Mouse (Mus musculus) frontal cortex, postnatal 25 days (tissue): ENCODE measurements around the gene Rbbp8nl.

ENCODE experiments used
- DNase-seq, 2 experiments: peaks; one replicate each; pipeline ENCODE4 v3.0.0; 2022; ENCODE audit warnings: low spot score in 2 of 2

Rbbp8nl gene

GRCm38 (mm10) chr2:180257963-180258865 is 31.5 kb downstream of the Rbbp8nl start:
- DNase-seq: no peak

GRCm38 (mm10) chr2:180257001-180257521 is 32.6 kb downstream of the Rbbp8nl start, which contains the start of gene Rps21:
TSS of gene Rps21 (plus strand) at chr2:180257377.
- DNase-seq: peak; percentile 86 to 93

- no peak for DNase-seq
Measured at GRCm38 (mm10) chr2:180256296-180257000, 33.2 kb downstream of the Rbbp8nl start.

- no peak for DNase-seq
Measured at GRCm38 (mm10) chr2:180255701-180256100, 34.0 kb downstream of the Rbbp8nl start.

GRCm38 (mm10) chr2:180254436-180255209 is 35.1 kb downstream of the Rbbp8nl start:
- DNase-seq: no peak

- no peak for DNase-seq
Measured at GRCm38 (mm10) chr2:180251838-180252237, 37.8 kb downstream of the Rbbp8nl start.

GRCm38 (mm10) chr2:180250930-180251611 is 38.6 kb downstream of the Rbbp8nl start:
- DNase-seq: peak; percentile 57 to 67

GRCm38 (mm10) chr2:180248947-180249660 is 40.6 kb downstream of the Rbbp8nl start:
- DNase-seq: no peak

GRCm38 (mm10) chr2:180247916-180248315 is 41.8 kb downstream of the Rbbp8nl start:
- no peak for DNase-seq

- DNase-seq: no peak
Measured at GRCm38 (mm10) chr2:180243108-180243507, 46.6 kb downstream of the Rbbp8nl start.

- no peak for DNase-seq
Measured at GRCm38 (mm10) chr2:180238591-180238990, 51.1 kb downstream of the Rbbp8nl start.

- no peak for DNase-seq
Measured at GRCm38 (mm10) chr2:180237601-180238345, 51.9 kb downstream of the Rbbp8nl start.

- DNase-seq: no peak
Measured at GRCm38 (mm10) chr2:180236930-180237329, 52.7 kb downstream of the Rbbp8nl start.

GRCm38 (mm10) chr2:180236500-180236899 is 53.2 kb downstream of the Rbbp8nl start:
- no peak for DNase-seq

- no peak for DNase-seq
Measured at GRCm38 (mm10) chr2:180235788-180236187, 53.9 kb downstream of the Rbbp8nl start.

- DNase-seq: no peak
Measured at GRCm38 (mm10) chr2:180234980-180235379, 54.7 kb downstream of the Rbbp8nl start.

GRCm38 (mm10) chr2:180234353-180234752 is 55.3 kb downstream of the Rbbp8nl start:
- no peak for DNase-seq

GRCm38 (mm10) chr2:180233101-180233904 is 56.4 kb downstream of the Rbbp8nl start:
- DNase-seq: no peak

GRCm38 (mm10) chr2:180230482-180230881 is 59.2 kb downstream of the Rbbp8nl start:
- DNase-seq: no peak
